Mouse (Mus musculus): Measurements from ENCODE around the gene Panx2.

GRCm38 (mm10) chr15:89060811-89061460 lies 1.4 kb downstream of the Panx2 start:
- no peak for TF ChIP-seq EP300 (IDR thresholded peaks at IDR 0.05)
- TF ChIP-seq CTCF (IDR thresholded peaks at IDR 0.05): no peak

Measured in lung, postnatal 0 days (tissue).